Comparison of ENCODE assay signal across 11 mouse cellular contexts in the genomic region with DNA sequence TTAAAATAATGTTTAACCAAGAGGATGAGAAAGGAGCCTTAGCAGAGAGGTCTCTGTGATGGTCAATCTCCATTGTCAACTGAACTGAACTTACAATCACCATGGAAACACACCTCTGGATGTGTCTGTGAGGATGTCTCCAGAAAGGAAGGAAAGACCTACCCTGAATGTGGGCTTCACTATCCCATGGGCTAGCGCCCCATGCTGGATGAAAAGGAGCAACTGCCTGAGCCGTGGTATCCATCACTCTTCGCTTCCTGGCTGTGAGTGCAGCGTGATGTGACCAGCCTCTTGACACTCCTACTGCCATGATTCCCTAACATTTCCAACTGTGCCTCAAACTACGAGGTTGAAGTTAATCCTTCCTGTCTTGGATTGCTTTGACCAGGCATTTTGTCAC.
"Had no signal": no experiment of that assay in that cellular context is flagged by ENCODE, and none has a peak within 500 bp of the region (broad histone marks: within the 10 kb centered on the region; RNA-seq: fewer than 3 reads in every experiment).

No protein-coding gene starts in this region.

- H3K27ac ChIP-seq: limb, embryonic 13.5 days; liver, embryonic 12.5 days; midbrain, embryonic 10.5 days; neural tube, embryonic 13.5 days had no signal

- DNase-seq: kidney, adult 18-20 months; kidney, postnatal 25 days; left cerebral cortex, postnatal 4 days; lung, postnatal 4 days; retina, postnatal 1 day; right cerebral cortex, postnatal 14 days had no signal

- H3K36me3 ChIP-seq: limb, embryonic 13.5 days; liver, embryonic 12.5 days; neural tube, embryonic 13.5 days had no signal

- H3K9ac ChIP-seq: limb, embryonic 13.5 days; liver, embryonic 12.5 days; neural tube, embryonic 13.5 days had no signal

- H3K4me2 ChIP-seq: limb, embryonic 13.5 days; liver, embryonic 12.5 days; neural tube, embryonic 13.5 days had no signal

- H3K4me1 ChIP-seq: limb, embryonic 13.5 days; midbrain, embryonic 10.5 days had no signal

- H3K27me3 ChIP-seq: limb, embryonic 13.5 days; liver, embryonic 12.5 days had no signal

- ATAC-seq: liver, embryonic 12.5 days; midbrain, embryonic 16.5 days had no signal

- H3K4me3 ChIP-seq: limb, embryonic 13.5 days; liver, embryonic 12.5 days; midbrain, embryonic 10.5 days; neural tube, embryonic 13.5 days had no signal
